Mouse (Mus musculus): ENCODE measurements around the gene Spaca9. TPM values are rescaled to one million over a fixed set of nuclear protein-coding genes. Genes with fewer than 3 reads are reported as not detected.

Gene Spaca9
- 2.4 and 3.0 TPM in 2 replicates for polyA plus RNA-seq (2014; fragmentation: Nextera tagmentation; extraction: Ambion mirVana)

- WGBS, result 1% methylated on average over 53 of the region's 53 CpGs
- Histone ChIP-seq H3K27ac (ENCODE audit: low read depth, low read length) (no peak within 1 kb of the TSS), H3K4me3 (ENCODE audit: low read depth, low read length) (peak within 1 kb of the TSS; percentile 63)
Observed at GRCm38 (mm10) chr2:28699361-28700335, at the start of gene Spaca9, which contains the start of gene Ak8. Gene Spaca9, minus strand, starts transcription at chr2:28699727. Gene Ak8, plus strand, starts transcription at chr2:28700164.

DNA sequence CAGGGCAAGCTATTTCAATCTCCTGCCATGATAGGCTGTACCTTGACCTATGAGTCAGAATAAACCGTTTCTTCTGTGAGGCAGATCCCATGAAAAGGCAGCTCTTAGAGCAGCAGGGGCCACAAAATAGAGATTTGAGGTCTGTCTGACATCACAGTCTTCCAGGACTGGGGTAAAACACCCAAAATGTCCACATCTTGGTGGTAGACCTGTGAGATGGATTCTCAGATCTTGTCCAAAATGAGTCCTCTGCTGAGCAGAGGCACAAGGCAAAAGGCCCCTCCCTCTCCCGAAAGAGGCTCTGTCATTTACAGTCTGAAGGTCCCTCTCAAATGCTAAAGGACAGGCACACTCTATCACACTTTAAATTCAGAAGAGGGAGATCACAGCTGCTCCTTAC, 48.2 kb upstream of the Spaca9 start:
- Histone ChIP-seq H3K4me3 (ENCODE audit: low read depth, low read length) (no peak overlapping the region), H3K4me2 (no peak overlapping the region), H3K27me3 (ENCODE audit: control insufficient read depth, insufficient read depth, low read length) (peaks cover 17% of the 10 kb centered on the region), H3K9ac (ENCODE audit: low read length) (no peak overlapping the region), H3K4me1 (ENCODE audit: control insufficient read depth, insufficient read depth, low read length) (peaks cover 10% of the 10 kb centered on the region), H3K27ac (ENCODE audit: low read depth, low read length) (no peak overlapping the region), H3K36me3 (ENCODE audit: control insufficient read depth, insufficient read depth, low read length) (no peaks in the 10 kb centered on the region), H3K9me3 (ENCODE audit: control insufficient read depth, low read length) (no peaks in the 10 kb centered on the region)
- DNase-seq (ENCODE audit: low spot score, missing footprints) (no peak), ATAC-seq (ENCODE audit: low FRiP score) (no peak)
- WGBS, result 76% methylated on average over 2 of the region's 2 CpGs

More at GRCm38 (mm10) chr2:28699361-28700335, at the start of gene Spaca9, which contains the start of gene Ak8:
- ATAC-seq (ENCODE audit: low FRiP score) (peak; percentile 81), DNase-seq (ENCODE audit: low spot score, missing footprints) (peak; percentile 98)
- Histone ChIP-seq H3K36me3 (ENCODE audit: control insufficient read depth, insufficient read depth, low read length) (no peaks in the 10 kb centered on the region), H3K4me1 (ENCODE audit: control insufficient read depth, insufficient read depth, low read length) (peaks cover 10% of the 10 kb centered on the region), H3K9ac (ENCODE audit: low read length) (peak within 1 kb of the TSS; percentile 74), H3K9me3 (ENCODE audit: control insufficient read depth, low read length) (no peaks in the 10 kb centered on the region), H3K4me2 (peak within 1 kb of the TSS; percentile 87), H3K27me3 (ENCODE audit: control insufficient read depth, insufficient read depth, low read length) (no peaks in the 10 kb centered on the region)

DNA sequence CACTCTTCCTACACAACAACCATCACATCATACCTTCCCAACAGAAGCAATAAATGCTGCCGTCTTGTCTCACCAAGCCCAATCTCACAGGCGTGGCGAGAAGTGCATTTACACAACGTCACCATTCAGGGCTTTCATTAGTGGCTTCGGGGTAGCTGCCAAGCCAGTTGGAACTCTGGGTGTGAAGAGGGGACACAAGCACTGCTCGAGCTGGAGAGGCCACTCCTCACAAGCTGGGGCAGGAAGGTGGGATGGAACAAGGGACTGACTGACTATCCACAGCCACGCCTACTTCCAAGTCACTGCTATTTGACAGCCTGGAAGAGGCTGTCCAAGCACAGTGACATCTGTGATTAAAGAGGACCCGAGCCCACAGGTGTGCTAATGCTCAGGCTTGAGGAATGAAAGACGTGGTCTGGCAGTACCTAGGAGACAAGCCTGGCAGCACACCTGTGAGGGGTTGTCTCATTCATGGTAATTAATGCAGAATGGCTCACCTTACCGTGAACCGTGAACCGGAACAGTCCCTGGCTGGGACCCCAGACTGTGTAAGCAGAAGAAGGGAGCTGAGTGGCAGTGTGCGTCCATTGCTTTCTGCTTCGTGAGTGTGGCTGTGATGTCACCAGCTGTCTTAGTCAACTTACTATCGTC, 47.3 kb upstream of the Spaca9 start:
- H3K27ac ChIP-seq (ENCODE audit: low read depth, low read length), result no peak overlapping the region
- peaks cover 10% of the 10 kb centered on the region for H3K27me3 ChIP-seq (ENCODE audit: control insufficient read depth, insufficient read depth, low read length)
- H3K9me3 ChIP-seq (ENCODE audit: control insufficient read depth, low read length), result no peaks in the 10 kb centered on the region
- no peak overlapping the region for H3K4me2 ChIP-seq
- H3K4me1 ChIP-seq (ENCODE audit: control insufficient read depth, insufficient read depth, low read length), result peaks cover 9% of the 10 kb centered on the region
- ATAC-seq (ENCODE audit: low FRiP score) (no peak), DNase-seq (ENCODE audit: low spot score, missing footprints) (no peak)
- WGBS, result 83% methylated on average over 15 of the region's 15 CpGs
- H3K9ac ChIP-seq (ENCODE audit: low read length), result no peak overlapping the region
- H3K36me3 ChIP-seq (ENCODE audit: control insufficient read depth, insufficient read depth, low read length), result no peaks in the 10 kb centered on the region
- H3K4me3 ChIP-seq (ENCODE audit: low read depth, low read length), result no peak overlapping the region

GRCm38 (mm10) chr2:28742701-28743100, 43.2 kb upstream of the Spaca9 start:
- Histone ChIP-seq H3K9ac (ENCODE audit: low read length) (no peak overlapping the region), H3K4me2 (no peak overlapping the region), H3K4me3 (ENCODE audit: low read depth, low read length) (no peak overlapping the region), H3K4me1 (ENCODE audit: control insufficient read depth, insufficient read depth, low read length) (no peaks in the 10 kb centered on the region), H3K36me3 (ENCODE audit: control insufficient read depth, insufficient read depth, low read length) (no peaks in the 10 kb centered on the region), H3K27ac (ENCODE audit: low read depth, low read length) (no peak overlapping the region), H3K9me3 (ENCODE audit: control insufficient read depth, low read length) (no peaks in the 10 kb centered on the region), H3K27me3 (ENCODE audit: control insufficient read depth, insufficient read depth, low read length) (no peaks in the 10 kb centered on the region)
- DNase-seq (ENCODE audit: low spot score, missing footprints) (no peak), ATAC-seq (ENCODE audit: low FRiP score) (no peak)
- WGBS, result 82% methylated on average over 8 of the region's 8 CpGs

DNA sequence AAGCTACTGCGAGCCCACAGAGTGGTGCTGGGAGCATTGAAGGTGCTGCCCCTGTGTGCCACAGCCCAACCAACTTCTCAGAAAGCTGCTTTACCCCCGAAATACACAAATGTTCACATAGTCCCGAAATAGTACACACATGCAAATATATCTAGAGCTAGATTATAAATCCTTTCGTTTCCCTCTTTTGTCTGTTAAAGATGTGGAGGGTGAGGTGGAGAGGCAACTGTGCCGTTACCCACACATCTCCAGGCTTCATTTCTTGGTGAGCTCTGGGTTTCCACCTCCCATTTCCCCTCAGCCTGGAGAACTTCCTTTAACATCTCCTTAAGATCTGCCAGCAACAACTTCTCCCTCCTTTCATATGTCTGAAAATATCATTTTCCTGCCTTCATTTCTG, 40.6 kb upstream of the Spaca9 start:
- H3K9me3 ChIP-seq (ENCODE audit: control insufficient read depth, low read length), result no peaks in the 10 kb centered on the region
- ATAC-seq (ENCODE audit: low FRiP score) (no peak), DNase-seq (ENCODE audit: low spot score, missing footprints) (no peak)
- no peaks in the 10 kb centered on the region for H3K4me1 ChIP-seq (ENCODE audit: control insufficient read depth, insufficient read depth, low read length)
- H3K36me3 ChIP-seq (ENCODE audit: control insufficient read depth, insufficient read depth, low read length), result no peaks in the 10 kb centered on the region
- no peak overlapping the region for H3K4me2 ChIP-seq
- H3K4me3 ChIP-seq (ENCODE audit: low read depth, low read length), result no peak overlapping the region
- WGBS, result 89% methylated on average over 5 of the region's 5 CpGs
- no peaks in the 10 kb centered on the region for H3K27me3 ChIP-seq (ENCODE audit: control insufficient read depth, insufficient read depth, low read length)
- H3K27ac ChIP-seq (ENCODE audit: low read depth, low read length), result no peak overlapping the region
- H3K9ac ChIP-seq (ENCODE audit: low read length), result no peak overlapping the region

GRCm38 (mm10) chr2:28737112-28737511, 37.6 kb upstream of the Spaca9 start:
- no peak overlapping the region for H3K4me2 ChIP-seq
- no peaks in the 10 kb centered on the region for H3K4me1 ChIP-seq (ENCODE audit: control insufficient read depth, insufficient read depth, low read length)
- no peak for DNase-seq (ENCODE audit: low spot score, missing footprints)
- H3K9ac ChIP-seq (ENCODE audit: low read length), result no peak overlapping the region
- H3K36me3 ChIP-seq (ENCODE audit: control insufficient read depth, insufficient read depth, low read length), result no peaks in the 10 kb centered on the region
- no peaks in the 10 kb centered on the region for H3K27me3 ChIP-seq (ENCODE audit: control insufficient read depth, insufficient read depth, low read length)
- H3K4me3 ChIP-seq (ENCODE audit: low read depth, low read length), result no peak overlapping the region
- no peaks in the 10 kb centered on the region for H3K9me3 ChIP-seq (ENCODE audit: control insufficient read depth, low read length)
- no peak for ATAC-seq (ENCODE audit: low FRiP score)
- no peak overlapping the region for H3K27ac ChIP-seq (ENCODE audit: low read depth, low read length)
- WGBS, result 90% methylated on average over 5 of the region's 5 CpGs

DNA sequence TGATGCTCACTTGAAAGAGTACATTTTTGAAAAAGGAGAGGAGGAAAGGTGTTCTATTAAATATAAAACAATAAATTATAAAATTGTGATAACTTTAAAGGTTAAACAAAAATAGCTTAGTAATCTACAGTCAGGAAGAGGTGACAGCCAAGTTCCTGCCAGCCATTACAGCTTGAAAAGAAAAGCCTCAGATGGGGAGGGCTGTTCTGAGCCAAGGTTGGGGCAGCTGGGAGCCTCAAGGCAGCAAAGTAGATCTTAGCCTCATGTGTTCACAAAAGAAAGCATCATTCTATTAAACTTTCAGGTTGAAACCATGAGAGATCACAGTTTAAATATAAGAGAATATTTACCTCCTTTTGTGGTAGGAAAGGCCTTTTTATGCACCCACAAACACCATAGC, 31.1 kb upstream of the Spaca9 start:
- ATAC-seq (ENCODE audit: low FRiP score) (no peak), DNase-seq (ENCODE audit: low spot score, missing footprints) (no peak)
- H3K9ac ChIP-seq (ENCODE audit: low read length), result no peak overlapping the region
- H3K27ac ChIP-seq (ENCODE audit: low read depth, low read length), result no peak overlapping the region
- no peak overlapping the region for H3K4me2 ChIP-seq
- no peak overlapping the region for H3K4me3 ChIP-seq (ENCODE audit: low read depth, low read length)
- no peaks in the 10 kb centered on the region for H3K9me3 ChIP-seq (ENCODE audit: control insufficient read depth, low read length)
- no peaks in the 10 kb centered on the region; the same call in 1 of the 2 replicates for H3K27me3 ChIP-seq (ENCODE audit: control insufficient read depth, insufficient read depth, low read length)
- peaks cover 8% of the 10 kb centered on the region; the same call in 1 of the 2 replicates for H3K4me1 ChIP-seq (ENCODE audit: control insufficient read depth, insufficient read depth, low read length)
- no peaks in the 10 kb centered on the region for H3K36me3 ChIP-seq (ENCODE audit: control insufficient read depth, insufficient read depth, low read length)

DNA sequence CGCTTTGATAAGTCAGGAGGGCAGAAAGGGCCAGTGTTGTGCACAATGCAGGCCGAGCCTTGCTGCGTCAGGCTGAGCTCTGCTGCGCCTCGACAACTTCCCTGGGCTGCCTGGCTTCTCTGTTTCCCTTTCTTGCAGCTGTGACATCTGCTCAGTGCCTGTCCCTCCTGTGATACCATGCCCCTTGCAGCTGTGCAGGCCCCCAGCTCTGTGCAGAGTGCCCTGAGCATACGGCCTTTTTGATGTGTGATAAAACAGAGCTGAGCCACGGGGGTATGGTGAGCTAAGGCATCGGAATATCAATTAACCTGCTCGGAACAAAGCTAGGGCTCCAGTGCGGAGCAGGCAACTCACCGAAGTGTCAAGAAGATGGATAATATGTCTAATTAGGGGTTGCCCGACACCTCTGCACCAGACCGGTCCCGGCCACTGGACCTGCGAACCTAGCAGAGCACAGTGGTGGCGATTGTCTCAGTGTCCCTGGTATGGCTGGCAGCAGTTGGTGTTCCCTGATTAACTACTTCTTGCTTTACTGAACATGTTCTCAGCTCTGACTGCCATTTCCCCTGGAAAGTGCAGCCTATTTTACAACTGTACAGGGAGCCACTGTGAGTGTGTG, 28.4 kb upstream of the Spaca9 start:
- 31% methylated on average over 16 of the region's 16 CpGs for WGBS
- peaks cover 8% of the 10 kb centered on the region; the same call in 1 of the 2 replicates for H3K4me1 ChIP-seq (ENCODE audit: control insufficient read depth, insufficient read depth, low read length)
- H3K9ac ChIP-seq (ENCODE audit: low read length), result 0 out of 2 replicates have a peak overlapping the region, but pooled peaks have one; percentile 6
- H3K36me3 ChIP-seq (ENCODE audit: control insufficient read depth, insufficient read depth, low read length), result no peaks in the 10 kb centered on the region
- no peak overlapping the region for H3K27ac ChIP-seq (ENCODE audit: low read depth, low read length)
- H3K4me2 ChIP-seq, result no peak overlapping the region
- H3K9me3 ChIP-seq (ENCODE audit: control insufficient read depth, low read length), result no peaks in the 10 kb centered on the region
- H3K4me3 ChIP-seq (ENCODE audit: low read depth, low read length), result no peak overlapping the region
- ATAC-seq (ENCODE audit: low FRiP score) (no peak), DNase-seq (ENCODE audit: low spot score, missing footprints) (no peak)
- H3K27me3 ChIP-seq (ENCODE audit: control insufficient read depth, insufficient read depth, low read length), result no peaks in the 10 kb centered on the region; the same call in 1 of the 2 replicates

Data from midbrain, embryonic 11.5 days (tissue).